Mouse (Mus musculus): ENCODE measurements around the gene Samhd1.

DNA sequence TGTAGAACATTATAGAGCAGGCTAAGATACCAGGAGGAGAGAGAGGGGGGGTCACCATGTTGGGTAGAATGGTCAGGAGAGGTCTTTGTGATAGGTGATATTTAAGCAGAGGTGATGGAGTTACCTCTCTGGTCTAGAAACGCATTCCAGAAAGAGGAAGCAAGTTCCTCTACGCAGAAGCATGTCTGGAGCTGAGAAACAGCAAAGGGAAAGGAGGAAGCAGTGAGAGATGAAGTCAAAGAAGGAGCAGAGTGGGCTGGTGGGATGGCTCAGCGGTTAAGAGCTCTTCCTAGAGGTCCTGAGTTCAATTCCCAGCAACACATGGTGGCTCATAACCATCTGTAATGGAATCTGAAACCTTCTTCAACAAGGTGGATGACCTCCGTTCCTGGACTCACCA is 6.9 kb upstream of the Samhd1 start:
- no peak for TF ChIP-seq CTCF (IDR thresholded peaks at IDR 0.05; ENCODE audit: low read depth, low read length)
- TF ChIP-seq POLR2A (IDR thresholded peaks at IDR 0.05; ENCODE audit: borderline replicate concordance, low read depth, low read length) = no peak

Measured in bone marrow macrophage, adult 2 months (primary cell).